ENCODE assay signal across 21 mouse cellular contexts in genomic region chr8:56129357-56129756, GRCm38 (mm10).
DNase-seq lines count a peak whose midpoint lies in the region; ATAC-seq and TF ChIP-seq lines count a peak whose summit lies in the region.
"Had no signal": no experiment of that assay in that cellular context is flagged by ENCODE, and none has a peak within 500 bp of the region (broad histone marks: within the 10 kb centered on the region; RNA-seq: fewer than 3 reads in every experiment).

No protein-coding gene starts in this region.

- no peak for TF ChIP-seq POLR2A in brain, embryonic 14.5 days (IDR thresholded peaks at IDR 0.05; ENCODE audit: borderline replicate concordance, extremely low read depth, insufficient read depth, insufficient read length, poor library complexity, severe bottlenecking)

- H3K27ac ChIP-seq in kidney, embryonic 16.5 days (ENCODE audit: low read length), result no peak overlapping the region
- H3K27ac ChIP-seq: embryonic facial prominence, embryonic 13.5 days; embryonic facial prominence, embryonic 15.5 days; forebrain, embryonic 10.5 days; forebrain, embryonic 12.5 days had no signal

- H3K4me2 ChIP-seq in kidney, embryonic 16.5 days (replicated peaks; ENCODE audit: low read depth, low read length), result no peak overlapping the region
- H3K4me2 ChIP-seq: embryonic facial prominence, embryonic 13.5 days; embryonic facial prominence, embryonic 15.5 days; forebrain, embryonic 12.5 days had no signal

- no peaks in the 10 kb centered on the region for H3K27me3 ChIP-seq in kidney, embryonic 16.5 days (ENCODE audit: insufficient read depth, low read length)
- H3K27me3 ChIP-seq: embryonic facial prominence, embryonic 13.5 days; embryonic facial prominence, embryonic 15.5 days; forebrain, embryonic 12.5 days had no signal

- peak; percentile 99 for ATAC-seq in frontal cortex, adult (ENCODE audit: low TSS enrichment)
- no peak for ATAC-seq in kidney, embryonic 16.5 days (ENCODE audit: low FRiP score, low TSS enrichment)
- ATAC-seq: forebrain, embryonic 14.5 days had no signal

- 83% methylated on average over 2 of the region's 2 CpGs for WGBS in kidney, embryonic 16.5 days

- no peak for TF ChIP-seq CTCF in brain, embryonic 14.5 days (IDR thresholded peaks at IDR 0.05; ENCODE audit: borderline replicate concordance, extremely low read depth, insufficient read depth, insufficient read length)

- no peak overlapping the region for H3K4me3 ChIP-seq in kidney, embryonic 16.5 days (ENCODE audit: low read length)
- H3K4me3 ChIP-seq: embryonic facial prominence, embryonic 13.5 days; embryonic facial prominence, embryonic 15.5 days; erythroblast, embryonic 14.5 days; forebrain, embryonic 10.5 days; forebrain, embryonic 12.5 days had no signal

- H3K9ac ChIP-seq in kidney, embryonic 16.5 days (replicated peaks; ENCODE audit: low read length), result no peak overlapping the region
- H3K9ac ChIP-seq: embryonic facial prominence, embryonic 13.5 days; embryonic facial prominence, embryonic 15.5 days; forebrain, embryonic 12.5 days had no signal

- H3K4me1 ChIP-seq in kidney, embryonic 16.5 days (ENCODE audit: insufficient read depth, low read length), result no peaks in the 10 kb centered on the region
- H3K4me1 ChIP-seq: embryonic facial prominence, embryonic 13.5 days; embryonic facial prominence, embryonic 15.5 days; forebrain, embryonic 10.5 days; forebrain, embryonic 12.5 days had no signal

- no peak for DNase-seq in frontal cortex, postnatal 25 days (ENCODE audit: low spot score in 2 of 2)
- peak; percentile 6 for DNase-seq in brain, embryonic 14.5 days (ENCODE audit: low read depth)
- no peak for DNase-seq in spleen, adult 12 weeks (ENCODE audit: low spot score)
- DNase-seq: adrenal gland, adult 2 months; adrenal gland, postnatal 10 days; adrenal gland, postnatal 25 days; cerebellum, adult 11 months; cerebellum, adult 18-20 months; cerebellum, adult 8-10 months; cerebellum, adult 9-11 months; cerebellum, postnatal 14 days; cerebellum, postnatal 36 days; embryo, embryonic 11 days had no signal

- no peaks in the 10 kb centered on the region for H3K9me3 ChIP-seq in kidney, embryonic 16.5 days (ENCODE audit: low read length)
- H3K9me3 ChIP-seq: embryonic facial prominence, embryonic 13.5 days; embryonic facial prominence, embryonic 15.5 days; forebrain, embryonic 10.5 days; forebrain, embryonic 12.5 days had no signal

- H3K36me3 ChIP-seq in kidney, embryonic 16.5 days (ENCODE audit: insufficient read depth, low read length), result no peaks in the 10 kb centered on the region
- H3K36me3 ChIP-seq: embryonic facial prominence, embryonic 13.5 days; embryonic facial prominence, embryonic 15.5 days; forebrain, embryonic 10.5 days; forebrain, embryonic 12.5 days had no signal
